Comparison of ENCODE assay signal across 7 mouse cellular contexts in genomic region chr17:80095254-80095899, GRCm38 (mm10). TPM values are rescaled to one million over a fixed set of nuclear protein-coding genes. Genes with fewer than 3 reads are reported as not detected.
DNase-seq lines count a peak whose midpoint lies in the region; ATAC-seq and TF ChIP-seq lines count a peak whose summit lies in the region.

No protein-coding gene starts in this region.

- TF ChIP-seq CTCF in ES-Bruce4 (IDR thresholded peaks at IDR 0.05; ENCODE audit: low read depth, low read length), result no peak

- no peaks in the 10 kb centered on the region for H3K27me3 ChIP-seq in ES-Bruce4 (ENCODE audit: control insufficient read depth, insufficient read depth, low read length, poor library complexity, severe bottlenecking)
- H3K27me3 ChIP-seq in embryonic facial prominence, embryonic 10.5 days (replicated peaks; ENCODE audit: low read depth, poor library complexity, severe bottlenecking), result peaks cover 4% of the 10 kb centered on the region; the same call in 1 of the 2 replicates
- peaks cover 3% of the 10 kb centered on the region; the same call in 1 of the 2 replicates for H3K27me3 ChIP-seq in kidney, embryonic 14.5 days (ENCODE audit: control insufficient read depth, insufficient read depth, low read length)

- intact Hi-C loops in left cerebral cortex, postnatal 4 days (cut with DNase I), result no loop called here

- WGBS in embryonic facial prominence, embryonic 10.5 days, result 88% methylated on average over 9 of the region's 9 CpGs
- 87% methylated on average over 9 of the region's 9 CpGs for WGBS in kidney, embryonic 14.5 days

- H3K9me3 ChIP-seq in ES-Bruce4 (replicated peaks; ENCODE audit: control insufficient read depth, insufficient read depth, low read length, poor library complexity, severe bottlenecking), result no peaks in the 10 kb centered on the region
- no peaks in the 10 kb centered on the region for H3K9me3 ChIP-seq in embryonic facial prominence, embryonic 10.5 days
- no peaks in the 10 kb centered on the region for H3K9me3 ChIP-seq in kidney, embryonic 14.5 days (ENCODE audit: control insufficient read depth, low read length)

- ATAC-seq in kidney, embryonic 14.5 days (ENCODE audit: low FRiP score, low TSS enrichment), result no peak
- ATAC-seq in megakaryocyte, adult 5-6 weeks (ENCODE audit: poor library complexity, severe bottlenecking), result no peak

- TF ChIP-seq EP300 in ES-Bruce4 (IDR thresholded peaks at IDR 0.05; ENCODE audit: insufficient read depth, low read depth, low read length), result no peak

- H3K27ac ChIP-seq in ES-Bruce4 (ENCODE audit: insufficient read depth, low read length), result no peak overlapping the region
- H3K27ac ChIP-seq in embryonic facial prominence, embryonic 10.5 days (replicated peaks), result peak overlapping the region; percentile 41
- no peak overlapping the region for H3K27ac ChIP-seq in kidney, embryonic 14.5 days (ENCODE audit: low read depth, low read length)

- TF ChIP-seq POLR2A in ES-Bruce4 (IDR thresholded peaks at IDR 0.05; ENCODE audit: insufficient read depth, low read length), result no peak

- H3K36me3 ChIP-seq in ES-Bruce4 (ENCODE audit: control insufficient read depth, insufficient read depth, low read length, poor library complexity, severe bottlenecking), result no peaks in the 10 kb centered on the region
- no peaks in the 10 kb centered on the region for H3K36me3 ChIP-seq in embryonic facial prominence, embryonic 10.5 days (replicated peaks)
- no peaks in the 10 kb centered on the region for H3K36me3 ChIP-seq in kidney, embryonic 14.5 days (ENCODE audit: control insufficient read depth, insufficient read depth, low read length)

- peak overlapping the region; percentile 11 for H3K4me3 ChIP-seq in ES-Bruce4 (ENCODE audit: low read depth, low read length)
- peak overlapping the region; percentile 38 for H3K4me3 ChIP-seq in embryonic facial prominence, embryonic 10.5 days
- no peak overlapping the region for H3K4me3 ChIP-seq in kidney, embryonic 14.5 days (ENCODE audit: low read length)

- H3K9ac ChIP-seq in ES-Bruce4 (ENCODE audit: low read depth, poor library complexity, severe bottlenecking), result no peak overlapping the region
- H3K9ac ChIP-seq in kidney, embryonic 14.5 days (ENCODE audit: low read depth, low read length), result no peak overlapping the region

- H3K4me1 ChIP-seq in ES-Bruce4 (ENCODE audit: control insufficient read depth, insufficient read depth, low read length), result no peaks in the 10 kb centered on the region
- H3K4me1 ChIP-seq in embryonic facial prominence, embryonic 10.5 days, result peaks cover 15% of the 10 kb centered on the region
- H3K4me1 ChIP-seq in kidney, embryonic 14.5 days (ENCODE audit: control insufficient read depth, insufficient read depth, low read length), result no peaks in the 10 kb centered on the region; the same call in 1 of the 2 replicates

- DNase-seq in embryonic facial prominence, embryonic 10.5 days (ENCODE audit: low spot score), result no peak
- peak; percentile 50 for DNase-seq in lung, postnatal 25 days (ENCODE audit: low spot score)
- no peak for DNase-seq in spleen, adult 12 weeks (ENCODE audit: low spot score)
- DNase-seq in left cerebral cortex, postnatal 4 days, result no peak

- peak overlapping the region; percentile 37 for H3K4me2 ChIP-seq in kidney, embryonic 14.5 days (replicated peaks; ENCODE audit: low read depth, low read length)

RNA-seq across cellular contexts. Expression of gene Galm, which starts 31.9 kb away (rescaled TPM):
- polyA plus RNA-seq in ES-Bruce4 (2011; ENCODE audit: insufficient read depth, insufficient read length, low read depth, missing spikeins), result 15.1 and 17.5 TPM in 2 replicates
- polyA plus RNA-seq in embryonic facial prominence, embryonic 10.5 days (2016; fragmentation: Nextera tagmentation; extraction: Ambion mirVana), result 13.8 and 17.6 TPM in 2 replicates
- 14.1 and 16.4 TPM in 2 replicates for polyA plus RNA-seq in kidney, embryonic 14.5 days (2014; fragmentation: Nextera tagmentation; extraction: Ambion mirVana)
- total RNA-seq in left cerebral cortex, postnatal 4 days (2021), result 1 to 10 TPM; 1.2 to 1.5 TPM
- total RNA-seq in megakaryocyte, adult 5-6 weeks (2015), result 6.3 and 8.2 TPM in 2 replicates
- total RNA-seq in megakaryocyte, adult 5-6 weeks (2017), result 3.0 and 5.1 TPM in 2 replicates

RNA-seq across cellular contexts. Expression of gene Hnrnpll, which starts 33.2 kb away (rescaled TPM):
- 73.4 and 77.4 TPM in 2 replicates for polyA plus RNA-seq in ES-Bruce4 (2011; ENCODE audit: insufficient read depth, insufficient read length, low read depth, missing spikeins)
- polyA plus RNA-seq in embryonic facial prominence, embryonic 10.5 days (2016; fragmentation: Nextera tagmentation; extraction: Ambion mirVana), result 83.4 and 85.8 TPM in 2 replicates
- polyA plus RNA-seq in kidney, embryonic 14.5 days (2014; fragmentation: Nextera tagmentation; extraction: Ambion mirVana), result 75.2 and 90.1 TPM in 2 replicates
- 10 to 100 TPM; 86.5 to 92.9 TPM for total RNA-seq in left cerebral cortex, postnatal 4 days (2021)
- total RNA-seq in megakaryocyte, adult 5-6 weeks (2015), result 97.4 and 108 TPM in 2 replicates
- 53.1 and 65.2 TPM in 2 replicates for total RNA-seq in megakaryocyte, adult 5-6 weeks (2017)
